Mouse (Mus musculus) adrenal gland, adult 2 months (tissue): ENCODE measurements around the gene Bcdin3d. TPM values are rescaled to one million over a fixed set of nuclear protein-coding genes. Genes with fewer than 3 reads are reported as not detected.
A peak's percentile ranks its signal among the peaks of the same experiment; 100 is the strongest.

Experiments
- DNase-seq: peaks from one replicate; pipeline ENCODE4 v3.0.0; 2021
- long read RNA-seq: library from polyadenylated mRNA; stranded (forward); transcript quantifications from one replicate; pipeline ENCODE4 v2.0.0, GENCODE M21; 2021
- polyA plus RNA-seq: library from polyadenylated mRNA; depleted of rRNA; stranded (reverse); fragments of >200 nt; gene quantifications from 2 replicates; pipeline ENCODE4 v1.2.3, GENCODE M21; 2012; rRNA removed
- total RNA-seq, 2 experiments: library from RNA; stranded (reverse); gene quantifications; 2 replicates each; pipeline ENCODE4 v1.2.3; 2021

The Bcdin3d gene
- 1 to 10 TPM; 4.5 to 6.4 TPM for total RNA-seq
- 3.3 and 4.7 TPM in 2 replicates for polyA plus RNA-seq
- long read RNA-seq, partial matches to known transcripts: 0 of 2 reads
- long read RNA-seq, other reads (novel, unspliced or antisense): 0 of 2 reads

DNA sequence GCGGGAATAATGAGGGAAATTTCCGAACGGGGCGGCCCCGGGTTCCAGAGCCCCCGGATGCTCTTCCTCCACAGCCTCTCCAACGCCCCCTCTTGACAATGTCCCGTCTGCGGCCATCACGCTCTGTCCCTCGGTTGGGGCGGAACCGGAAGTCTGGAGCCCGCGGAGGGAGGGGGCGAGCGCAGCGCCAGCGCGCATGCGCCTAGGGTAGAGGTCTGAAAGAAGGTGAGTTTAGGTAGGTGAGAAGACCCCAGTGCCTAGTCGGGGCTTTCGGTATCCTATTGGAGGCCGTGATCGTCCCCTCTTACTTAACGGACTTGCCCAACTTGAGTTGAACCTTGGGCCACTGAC, at the start of gene Bcdin3d:
Gene Bcdin3d, minus strand, starts transcription at position 155 of the 351 bp plus-strand sequence.
- DNase-seq: peak; percentile 91

- no peak for DNase-seq
These were observed 45.8 kb upstream of the Bcdin3d start for GRCm38 (mm10) chr15:99520306-99520705.

GRCm38 (mm10) chr15:99519626-99520025, 45.1 kb upstream of the Bcdin3d start:
- no peak for DNase-seq

DNA sequence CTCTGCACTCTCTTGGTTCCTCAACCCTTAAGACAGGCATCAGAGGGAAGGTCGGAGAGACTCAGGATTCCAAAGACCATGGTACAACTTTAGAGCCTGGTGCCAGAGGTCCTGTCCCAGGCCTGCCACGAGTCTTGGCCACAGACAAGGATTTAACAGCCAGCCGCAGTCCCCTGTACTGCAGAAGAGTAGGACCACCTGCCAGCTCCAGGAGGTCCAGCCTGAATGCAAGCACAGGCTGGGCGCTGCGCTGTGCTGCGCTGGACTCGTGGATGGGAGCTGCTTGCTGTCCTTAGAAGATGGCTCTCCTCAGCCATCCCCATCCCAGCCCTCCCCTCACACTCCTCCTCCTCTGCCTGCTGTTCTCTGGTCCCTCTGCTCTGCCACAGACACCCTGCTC, 43.2 kb upstream of the Bcdin3d start:
- DNase-seq: no peak

GRCm38 (mm10) chr15:99516715-99517114, 42.2 kb upstream of the Bcdin3d start:
- DNase-seq: no peak

- DNase-seq: no peak
These were observed 37.4 kb upstream of the Bcdin3d start for GRCm38 (mm10) chr15:99511797-99512525.

- DNase-seq: no peak
These were observed 36.1 kb upstream of the Bcdin3d start for GRCm38 (mm10) chr15:99510621-99511020.

DNA sequence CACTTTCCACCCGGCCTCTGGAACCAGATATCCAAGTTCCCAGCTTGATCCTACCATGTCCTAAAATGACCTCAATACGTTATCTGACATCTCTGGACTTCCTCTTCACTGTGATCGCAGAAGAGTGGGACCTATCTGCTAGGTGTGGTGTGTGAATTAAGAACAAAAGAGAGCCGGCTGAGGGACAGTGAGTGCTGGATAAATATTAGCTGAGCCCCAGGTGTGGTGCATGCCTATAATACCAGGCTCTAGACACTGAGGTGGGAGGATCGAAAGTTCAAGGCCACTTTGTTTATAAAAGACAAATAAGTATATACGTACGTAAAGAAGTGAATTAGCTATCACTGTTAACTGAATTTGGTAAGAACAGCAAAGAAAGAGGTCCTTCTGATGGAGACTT, 35.3 kb upstream of the Bcdin3d start:
- no peak for DNase-seq

- peak; percentile 54 for DNase-seq
These were observed 31.0 kb upstream of the Bcdin3d start for GRCm38 (mm10) chr15:99505324-99506095.

DNA sequence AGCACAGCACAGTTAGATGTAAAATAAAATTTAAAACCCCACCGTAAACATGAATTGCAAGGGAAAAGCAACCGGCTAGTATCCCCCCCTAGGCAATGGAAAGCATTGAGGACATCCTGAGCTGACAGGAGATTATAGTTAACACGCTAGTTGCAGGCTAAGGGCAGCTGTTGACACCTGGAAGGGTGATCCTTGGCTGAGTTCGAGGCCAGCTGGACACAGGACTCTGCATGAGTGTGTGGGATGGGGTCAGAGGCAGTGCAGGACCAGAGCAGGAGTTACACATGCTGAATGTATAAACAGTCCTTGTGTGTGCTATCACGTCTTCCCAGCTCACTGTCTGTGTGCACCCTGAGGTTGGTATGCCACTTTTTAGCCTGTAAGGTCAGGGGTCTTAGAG, 28.7 kb upstream of the Bcdin3d start:
- DNase-seq: no peak

- no peak for DNase-seq
These were observed 27.8 kb upstream of the Bcdin3d start for GRCm38 (mm10) chr15:99502311-99502831.

DNA sequence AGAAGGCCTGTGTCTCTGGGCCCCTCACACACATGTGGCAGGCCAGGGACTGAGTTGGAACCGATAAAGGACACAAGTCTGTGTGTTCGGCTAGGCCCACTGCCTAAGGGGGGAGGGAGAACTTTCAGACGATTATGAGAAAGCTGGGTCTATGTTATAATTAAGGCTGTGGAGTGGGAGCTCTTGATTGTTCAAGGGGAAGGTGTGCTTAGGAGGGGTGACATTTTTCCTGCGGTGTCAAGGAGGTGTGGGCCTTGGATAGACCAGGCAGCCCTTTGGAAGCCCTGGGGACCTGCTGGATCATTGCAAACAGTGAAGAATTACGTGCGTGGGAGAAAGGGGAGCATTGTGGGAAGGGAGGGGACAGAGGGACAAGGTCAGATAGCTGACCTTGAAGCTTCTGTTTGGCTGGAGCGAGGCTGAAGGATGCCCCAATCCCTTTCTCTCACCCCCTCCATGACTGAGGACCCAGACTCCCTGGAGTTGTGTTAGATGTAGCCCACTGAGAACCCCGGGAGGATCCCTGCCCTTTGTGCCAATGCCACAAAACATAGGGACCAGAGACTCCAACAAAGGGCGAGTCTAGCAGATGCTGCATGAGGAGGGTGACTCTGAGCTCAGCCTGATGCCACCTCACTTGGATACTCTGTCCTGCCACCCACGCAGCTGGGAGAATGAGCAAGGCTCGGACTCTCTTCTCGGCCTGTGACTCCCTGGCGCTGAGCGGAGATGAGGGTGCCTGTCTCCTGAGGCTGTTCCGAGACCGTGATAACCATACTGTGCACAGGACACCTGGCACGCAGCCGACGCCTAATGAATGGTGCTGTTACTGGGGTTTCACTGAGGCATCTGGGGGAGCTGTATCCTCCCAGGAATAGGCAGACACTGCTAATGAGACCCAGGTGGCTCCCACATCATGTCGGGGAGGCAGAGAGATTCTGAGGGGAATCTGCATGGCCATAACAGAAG, 27.0 kb upstream of the Bcdin3d start:
- DNase-seq: peak; percentile 53

DNA sequence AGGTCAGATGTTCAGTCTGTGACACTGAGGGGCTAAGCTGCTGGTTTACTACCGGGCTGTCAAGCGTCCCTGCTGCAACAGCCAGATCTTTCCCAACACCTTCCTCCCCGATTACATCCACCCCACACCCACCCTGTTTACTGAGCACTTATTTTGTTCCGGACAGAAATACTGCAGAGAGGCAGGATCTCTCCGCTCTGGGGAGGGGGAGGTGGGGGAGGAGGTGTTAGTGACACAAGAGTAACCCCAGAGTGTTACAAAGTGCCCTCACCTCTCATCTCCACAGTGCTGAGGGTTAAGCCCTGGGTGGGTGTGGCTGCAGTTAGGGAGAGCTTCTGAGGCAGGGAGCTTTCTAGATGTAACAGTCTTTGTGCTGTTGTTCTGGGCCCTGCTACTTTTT, 25.8 kb upstream of the Bcdin3d start:
- no peak for DNase-seq

DNA sequence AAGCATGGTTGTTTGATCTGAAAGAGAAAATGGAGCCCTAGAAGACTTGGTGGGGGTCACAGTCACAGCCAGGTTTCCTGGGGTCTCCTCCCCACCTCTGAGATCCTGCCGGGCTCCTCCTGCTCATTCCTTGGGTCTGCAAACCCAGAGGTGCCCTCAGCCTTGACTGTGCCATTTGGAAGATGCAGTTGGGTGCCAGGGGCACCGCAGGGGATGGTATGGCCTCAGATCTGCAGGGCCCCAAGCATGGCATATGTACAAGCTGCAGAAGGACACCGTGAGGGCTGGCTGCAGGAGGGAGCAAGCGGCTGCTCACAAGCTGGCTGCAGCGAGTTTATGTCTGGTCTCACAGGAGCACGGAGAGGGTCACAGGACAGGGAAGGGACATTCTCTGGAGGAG, 25.2 kb upstream of the Bcdin3d start:
- no peak for DNase-seq

DNA sequence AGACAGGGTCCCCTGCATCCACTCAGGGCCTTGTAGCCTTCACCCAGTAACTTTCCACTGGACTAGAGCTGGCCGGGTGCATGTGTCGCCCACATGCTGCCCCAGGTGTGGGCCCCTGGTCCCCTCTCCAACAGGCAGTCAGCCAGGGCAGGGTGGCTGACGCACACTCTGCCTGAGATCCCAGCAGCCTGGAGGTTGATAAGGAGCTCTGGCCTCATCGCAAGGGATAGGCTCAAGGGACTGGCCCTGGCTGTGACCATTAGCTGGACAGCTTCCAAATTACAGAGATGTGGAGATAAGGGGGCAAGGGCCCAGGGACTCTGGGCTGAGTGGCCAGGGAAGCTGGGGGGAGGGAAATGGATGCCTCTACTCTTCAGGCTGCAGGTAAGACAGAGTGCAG, 24.3 kb upstream of the Bcdin3d start:
- DNase-seq: peak; percentile 84

DNA sequence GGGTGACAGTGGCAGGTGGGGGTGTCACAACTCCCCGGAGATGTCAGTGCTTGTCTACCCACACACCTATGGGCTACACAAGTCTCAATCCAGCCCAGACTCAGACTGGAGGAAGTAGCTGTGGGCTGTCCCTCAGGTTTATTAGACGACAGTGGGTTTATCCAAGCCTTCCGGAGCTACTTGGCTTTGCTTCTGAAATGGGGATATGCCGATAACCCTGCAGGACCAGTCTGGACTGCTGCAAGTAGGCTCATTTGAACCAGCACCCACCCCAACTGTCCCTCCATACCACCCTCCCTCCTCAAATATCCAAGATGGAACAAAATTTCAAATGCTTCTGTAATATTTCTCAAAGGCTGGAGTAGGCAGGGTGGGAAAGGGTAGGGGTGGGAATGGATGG, 23.8 kb upstream of the Bcdin3d start:
- DNase-seq: no peak

DNA sequence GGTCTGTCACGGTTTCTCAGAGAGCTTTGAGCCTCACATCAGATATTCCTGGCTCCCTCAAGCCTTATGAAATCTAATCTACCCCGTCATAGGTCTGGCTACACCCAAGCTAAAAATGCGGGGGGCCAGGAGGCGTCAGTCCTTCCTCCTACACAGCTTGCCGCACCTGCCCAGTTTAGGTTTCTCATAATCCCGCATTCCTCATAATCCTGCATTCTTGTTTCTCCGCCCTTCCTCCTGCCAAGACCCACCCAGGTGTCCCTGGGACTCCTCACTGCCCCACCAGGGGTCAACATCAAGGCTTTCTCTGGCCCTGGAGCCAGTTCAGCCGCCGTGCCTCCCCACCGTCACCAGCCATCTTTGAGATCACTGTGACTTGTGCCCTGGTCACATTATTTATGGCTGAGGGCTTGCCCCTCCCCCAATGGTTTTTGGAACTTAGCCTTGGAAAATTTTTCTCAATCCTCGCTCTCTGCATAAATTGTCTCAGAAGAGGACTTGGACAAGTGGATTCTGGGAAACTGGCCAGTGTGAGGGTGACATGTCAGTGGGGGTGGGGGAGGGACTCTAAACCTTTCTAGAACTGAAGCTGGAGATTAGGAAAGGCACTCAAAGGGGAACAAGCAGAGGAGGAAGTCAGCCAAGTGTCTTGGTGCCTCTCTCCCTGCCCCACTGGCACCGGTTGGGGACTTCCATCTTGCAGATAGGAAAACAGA, 23.2 kb upstream of the Bcdin3d start:
- DNase-seq: peak; percentile 89

- DNase-seq: peak; percentile 55
These were observed 22.5 kb upstream of the Bcdin3d start for GRCm38 (mm10) chr15:99497061-99497460.

DNA sequence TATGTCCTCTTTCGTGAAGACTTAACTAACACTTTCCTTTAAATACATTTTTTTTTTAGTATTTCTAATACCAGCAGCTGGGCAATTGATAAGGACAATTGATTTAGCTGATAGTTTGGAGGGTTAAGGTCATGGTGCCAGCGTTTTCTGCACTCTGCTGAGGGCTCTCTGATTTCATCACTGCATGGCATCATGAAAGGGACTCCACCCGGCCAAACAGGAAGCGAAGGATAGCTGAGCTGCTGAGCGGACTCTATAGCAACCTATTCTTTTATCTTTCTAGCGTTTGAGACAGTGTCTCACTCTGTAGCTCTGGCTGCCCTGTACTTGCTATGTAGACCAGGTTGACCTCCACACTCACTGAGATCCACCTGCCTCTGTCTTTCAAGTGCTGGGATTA, 10.2 kb upstream of the Bcdin3d start:
- no peak for DNase-seq

GRCm38 (mm10) chr15:99475814-99476213, 1.3 kb upstream of the Bcdin3d start:
- DNase-seq: no peak
